Mouse (Mus musculus) CH12.LX (cell line): Measurements from ENCODE around the gene Tmem139. TPM values are rescaled to one million over a fixed set of nuclear protein-coding genes. Genes with fewer than 3 reads are reported as not detected.

ENCODE experiments used
- DNase-seq: peaks from one replicate; pipeline ENCODE4 v3.0.0-alpha.2; 2013; ENCODE audit errors: extremely low read depth
- H3K27ac ChIP-seq: 2 replicates; pipeline ENCODE4 v1.5.1; 2012; ENCODE audit warnings: low read depth, mild to moderate bottlenecking, control low read depth, moderate library complexity; ENCODE audit not compliant: insufficient read depth
- H3K27me3 ChIP-seq: replicated peaks from 2 replicates; pipeline ENCODE3; 2012; ENCODE audit warnings: inconsistent platforms
- H3K36me3 ChIP-seq, 2 experiments: replicated peaks in 1 of 2; 2 replicates each; pipeline versions ENCODE3 to v1.6.1; 2012; ENCODE audit warnings: inconsistent platforms in 1 of 2, low read length in 1 of 2, mild to moderate bottlenecking in 1 of 2, mixed read lengths in 1 of 2, moderate library complexity in 1 of 2; ENCODE audit not compliant: control insufficient read depth in 1 of 2, insufficient read depth in 1 of 2
- H3K4me1 ChIP-seq, 2 experiments: 2 replicates each; pipeline ENCODE4 v1.6.1; 2012; ENCODE audit warnings: inconsistent platforms in 1 of 2, moderate library complexity in 1 of 2; ENCODE audit not compliant: insufficient read depth in 2 of 2, control insufficient read depth in 1 of 2
- H3K4me2 ChIP-seq: 2 replicates; pipeline ENCODE4 v1.6.1; 2012; ENCODE audit warnings: low read depth, mild to moderate bottlenecking, control low read depth; ENCODE audit not compliant: poor library complexity, insufficient read depth, severe bottlenecking
- H3K4me3 ChIP-seq, 3 experiments: fragments of 150-350 bp in 1 of 3; sonication (generic) in 1 of 3; replicated peaks in 1 of 3; 2 replicates each; pipeline versions ENCODE3 to v1.5.1; 2011 to 2012; ENCODE audit warnings: low read depth in 2 of 3, low read length in 2 of 3, mild to moderate bottlenecking in 2 of 3, moderate library complexity in 2 of 3, control low read depth in 1 of 3, improper control_type of control experiment in 1 of 3, inconsistent platforms in 1 of 3, mixed read lengths in 1 of 3; ENCODE audit not compliant: poor library complexity in 1 of 3
- H3K79me2 ChIP-seq: replicated peaks from 2 replicates; pipeline ENCODE4 v1.6.1; 2012; ENCODE audit warnings: mild to moderate bottlenecking, moderate library complexity; ENCODE audit not compliant: control insufficient read depth, poor library complexity, insufficient read depth, severe bottlenecking; ENCODE audit errors: extremely low read depth
- H3K9ac ChIP-seq: 2 replicates; pipeline ENCODE4 v1.6.1; 2012; ENCODE audit warnings: low read depth, mild to moderate bottlenecking, control low read depth, moderate library complexity; ENCODE audit not compliant: insufficient read depth
- H3K9me3 ChIP-seq: replicated peaks from 2 replicates; pipeline ENCODE3; 2012; ENCODE audit warnings: low read length, inconsistent platforms, mixed read lengths
- BHLHE40 ChIP-seq: IDR thresholded peaks from 2 replicates; pipeline ENCODE4 v1.6.1; 2011; ENCODE audit warnings: mild to moderate bottlenecking, low read depth, low read length, improper control_type of control experiment
- CHD2 ChIP-seq: IDR thresholded peaks from 2 replicates; pipeline ENCODE4 v1.6.1; 2011; ENCODE audit warnings: low read length, improper control_type of control experiment
- CTCF ChIP-seq, 2 experiments: IDR thresholded peaks in 1 of 2; conservative IDR thresholded peaks in 1 of 2; 2 replicates each; pipeline ENCODE4 v1.5.1; 2011 to 2012; ENCODE audit warnings: low read depth in 2 of 2, low read length in 2 of 2, improper control_type of control experiment in 1 of 2, inconsistent platforms in 1 of 2, mild to moderate bottlenecking in 1 of 2, moderate library complexity in 1 of 2
- E2F4 ChIP-seq: IDR thresholded peaks from 2 replicates; pipeline ENCODE4 v1.6.1; 2011; ENCODE audit warnings: low read depth, low read length, improper control_type of control experiment; ENCODE audit not compliant: insufficient replicate concordance
- ELF1 ChIP-seq: IDR thresholded peaks from 2 replicates; pipeline ENCODE4 v1.6.1; 2014; ENCODE audit warnings: low read depth, mild to moderate bottlenecking, inconsistent platforms, low read length, improper control_type of control experiment
- EP300 ChIP-seq: IDR thresholded peaks from 2 replicates; pipeline ENCODE4 v1.6.1; 2011; ENCODE audit warnings: low read length, improper control_type of control experiment
- ETS1 ChIP-seq: conservative IDR thresholded peaks from 2 replicates; pipeline ENCODE4 v1.6.1; 2012; ENCODE audit warnings: low read depth, mild to moderate bottlenecking, inconsistent platforms, low read length, improper control_type of control experiment, moderate library complexity
- GABPA ChIP-seq: IDR thresholded peaks from 2 replicates; pipeline ENCODE4 v1.6.1; 2012; ENCODE audit warnings: low read depth, low read length, improper control_type of control experiment, inconsistent platforms; ENCODE audit not compliant: insufficient replicate concordance
- HCFC1 ChIP-seq: IDR thresholded peaks from 2 replicates; pipeline ENCODE4 v1.6.1; 2012; ENCODE audit warnings: low read depth, mild to moderate bottlenecking, inconsistent platforms, low read length, improper control_type of control experiment
- IRF4 ChIP-seq: IDR thresholded peaks from 2 replicates; pipeline ENCODE4 v1.6.1; 2014; ENCODE audit warnings: low read depth, mild to moderate bottlenecking, inconsistent platforms, low read length, improper control_type of control experiment
- JUN ChIP-seq: IDR thresholded peaks from 2 replicates; pipeline ENCODE4 v1.6.1; 2011; ENCODE audit warnings: low read depth, mild to moderate bottlenecking, low read length, improper control_type of control experiment, moderate library complexity; ENCODE audit not compliant: insufficient read depth
- JUND ChIP-seq: conservative IDR thresholded peaks from 2 replicates; pipeline ENCODE4 v1.6.1; 2011; ENCODE audit warnings: low read depth, low read length, improper control_type of control experiment
- KAT2A ChIP-seq: IDR thresholded peaks from 2 replicates; pipeline ENCODE4 v1.6.1; 2012; ENCODE audit warnings: low read length, improper control_type of control experiment, inconsistent platforms; ENCODE audit not compliant: insufficient replicate concordance
- MAFK ChIP-seq: IDR thresholded peaks from 2 replicates; pipeline ENCODE4 v1.6.1; 2011; ENCODE audit warnings: low read length, improper control_type of control experiment; ENCODE audit not compliant: insufficient replicate concordance
- MAX ChIP-seq: IDR thresholded peaks from 2 replicates; pipeline ENCODE4 v1.6.1; 2011; ENCODE audit warnings: low read length, improper control_type of control experiment
- MAZ ChIP-seq: IDR thresholded peaks from 2 replicates; pipeline ENCODE4 v1.6.1; 2012; ENCODE audit warnings: low read depth, mild to moderate bottlenecking, inconsistent platforms, low read length, improper control_type of control experiment, moderate library complexity
- MEF2A ChIP-seq: IDR thresholded peaks from 2 replicates; pipeline ENCODE4 v1.6.1; 2014; ENCODE audit warnings: low read depth, mild to moderate bottlenecking, inconsistent platforms, low read length, improper control_type of control experiment, borderline replicate concordance
- MXI1 ChIP-seq: IDR thresholded peaks from 2 replicates; pipeline ENCODE4 v1.6.1; 2011; ENCODE audit warnings: mild to moderate bottlenecking, low read depth, low read length, improper control_type of control experiment
- MYC ChIP-seq: IDR thresholded peaks from 2 replicates; pipeline ENCODE4 v1.6.1; 2011; ENCODE audit warnings: low read depth, mild to moderate bottlenecking, improper control_type of control experiment, low read length
- NELFE ChIP-seq: IDR thresholded peaks from 2 replicates; pipeline ENCODE4 v1.6.1; 2011; ENCODE audit warnings: low read depth, low read length, improper control_type of control experiment
- NRF1 ChIP-seq: IDR thresholded peaks from 2 replicates; pipeline ENCODE4 v1.6.1; 2014; ENCODE audit warnings: low read depth, mild to moderate bottlenecking, inconsistent platforms, low read length, improper control_type of control experiment, moderate library complexity
- PAX5 ChIP-seq: IDR thresholded peaks from 2 replicates; pipeline ENCODE4 v1.6.1; 2012; ENCODE audit warnings: low read length, inconsistent platforms, mixed read lengths
- POLR2A ChIP-seq: IDR thresholded peaks from 2 replicates; pipeline ENCODE4 v1.6.1; 2011; ENCODE audit warnings: low read depth, mild to moderate bottlenecking, improper control_type of control experiment, low read length
- POLR2AphosphoS2 ChIP-seq: IDR thresholded peaks from 2 replicates; pipeline ENCODE4 v1.6.1; 2011; ENCODE audit warnings: low read depth, low read length, improper control_type of control experiment
- RAD21 ChIP-seq: IDR thresholded peaks from 2 replicates; pipeline ENCODE4 v1.6.1; 2011; ENCODE audit warnings: low read depth, mild to moderate bottlenecking, low read length, improper control_type of control experiment, moderate library complexity
- RCOR1 ChIP-seq: conservative IDR thresholded peaks from 2 replicates; pipeline ENCODE4 v1.6.1; 2012; ENCODE audit warnings: low read depth, mild to moderate bottlenecking, inconsistent platforms, low read length, improper control_type of control experiment
- SIN3A ChIP-seq: IDR thresholded peaks from 2 replicates; pipeline ENCODE4 v1.6.1; 2012; ENCODE audit warnings: low read length, improper control_type of control experiment, inconsistent platforms
- SMC3 ChIP-seq: IDR thresholded peaks from 2 replicates; pipeline ENCODE4 v1.6.1; 2011; ENCODE audit warnings: low read depth, low read length, improper control_type of control experiment
- UBTF ChIP-seq: IDR thresholded peaks from 2 replicates; pipeline ENCODE4 v1.6.1; 2012; ENCODE audit warnings: low read depth, mild to moderate bottlenecking, inconsistent platforms, low read length, improper control_type of control experiment, moderate library complexity
- USF2 ChIP-seq: conservative IDR thresholded peaks from 2 replicates; pipeline ENCODE4 v1.6.1; 2011; ENCODE audit warnings: low read depth, low read length, improper control_type of control experiment
- ZC3H11A ChIP-seq: IDR thresholded peaks from 2 replicates; pipeline ENCODE4 v1.6.1; 2012; ENCODE audit warnings: low read depth, mild to moderate bottlenecking, inconsistent platforms, low read length, improper control_type of control experiment
- ZNF384 ChIP-seq: IDR thresholded peaks from 2 replicates; pipeline ENCODE4 v1.6.1; 2012; ENCODE audit warnings: low read depth, low read length, improper control_type of control experiment, inconsistent platforms
- dilution Hi-C: fragments of 300-500 bp; cut with MboI; formaldehyde crosslinking; loops from 2 replicates; pipeline ENCODE4 v1.14.3; 2020; ENCODE audit warnings: low sequenced_read_pairs; ENCODE audit not compliant: extremely low pct_unique_long_range_greater_than_20kb, extremely low pct_ligation_motif_present
- in situ Hi-C: fragments of 300-500 bp; cut with MboI; formaldehyde crosslinking; loops from 3 replicates; pipeline ENCODE4 v1.14.3; 2019; ENCODE audit warnings: low sequenced_read_pairs, low pct_ligation_motif_present, low pct_unique_long_range_greater_than_20kb, mixed read lengths
- polyA plus RNA-seq: library from polyadenylated mRNA; unstranded; fragments of >175 nt; gene quantifications from 2 replicates; pipeline ENCODE4 v1.2.1, GENCODE M21; 2012; ENCODE audit warnings: low read depth; ENCODE audit not compliant: insufficient read length
- total RNA-seq, 2 experiments: library from RNA; depleted of rRNA; stranded (reverse); fragments of 300-350 nt in 1 of 2; fragments of >200 nt in 1 of 2; gene quantifications; 2 replicates each; pipeline ENCODE4 v1.2.3; 2012 to 2014

Gene Tmem139
- total and polyA plus RNA-seq, 3 experiments = 0.20 TPM; not detected in 2

- no peak overlapping the region for H3K4me3 ChIP-seq
- no peaks in the 10 kb centered on the region for H3K9me3 ChIP-seq
- TF ChIP-seq NELFE (no peak), E2F4 (no peak), SIN3A (no peak), GABPA (no peak), JUND (no peak), BHLHE40 (no peak), JUN (no peak), POLR2A (no peak), NRF1 (no peak), ELF1 (no peak), IRF4 (no peak), RCOR1 (no peak), USF2 (no peak), EP300 (no peak), ETS1 (no peak), ZNF384 (no peak), UBTF (no peak), MAFK (no peak), ZC3H11A (no peak), POLR2AphosphoS2 (no peak)
- dilution Hi-C loops = no loop called here
- no peaks in the 10 kb centered on the region for H3K36me3 ChIP-seq
- H3K9ac ChIP-seq = no peak overlapping the region
- H3K4me2 ChIP-seq = no peak overlapping the region
- peaks cover 5% of the 10 kb centered on the region; the same call in 1 of the 2 replicates for H3K79me2 ChIP-seq
- H3K27ac ChIP-seq = no peak overlapping the region
- no peaks in the 10 kb centered on the region for H3K27me3 ChIP-seq
- peaks cover 0 to 9% of the 10 kb centered on the region in 2 experiments; a peak in 1 of 4 replicates for H3K4me1 ChIP-seq
- no peak for DNase-seq
- in situ Hi-C loops = no loop called here
Measured at GRCm38 (mm10) chr6:42260430-42260829, 1.3 kb upstream of the Tmem139 start.

GRCm38 (mm10) chr6:42264626-42265312, 3.0 kb downstream of the Tmem139 start, which contains the start of gene Casp2:
Casp2 (plus strand) TSS chr6:42264985.
- Histone ChIP-seq H3K36me3 (peaks cover 24 to 27% of the 10 kb centered on the region in 2 experiments), H3K9me3 (no peaks in the 10 kb centered on the region), H3K4me2 (peak within 1 kb of the TSS; percentile 91), H3K9ac (peak within 1 kb of the TSS; percentile 98), H3K79me2 (peaks cover 19% of the 10 kb centered on the region), H3K27ac (peak within 1 kb of the TSS; percentile 32), H3K4me1 (peaks cover 0 to 25% of the 10 kb centered on the region in 2 experiments; a peak in 2 of 4 replicates), H3K27me3 (no peaks in the 10 kb centered on the region), H3K4me3 (peak within 1 kb of the TSS; percentile 75 to 99 (median 91))
- TF ChIP-seq MYC (0 out of 2 replicates have a peak, but pooled peaks have one; percentile 16), CHD2 (peak; percentile 55), E2F4 (peak; percentile 97; the same call in 1 of the 2 replicates), EP300 (no peak), KAT2A (peak; percentile 68; the same call in 1 of the 2 replicates), CTCF (conservative IDR thresholded peaks at IDR 0.05 in 1 of 2, IDR thresholded peaks at IDR 0.05 in 1 of 2; ENCODE audit: low read depth in 2 of 2, low read length in 2 of 2) (peak; percentile 36 to 63; a peak in 3 of 4 replicates), USF2 (no peak), NELFE (peak; percentile 24; the same call in 1 of the 2 replicates), PAX5 (no peak), RAD21 (peak; percentile 41), MAX (peak; percentile 23), ELF1 (peak; percentile 81), SMC3 (peak; percentile 26), JUN (no peak), NRF1 (peak; percentile 95), POLR2A (peak; percentile 59), MAZ (peak; percentile 87), MXI1 (peak; percentile 65), MEF2A (0 out of 2 replicates have a peak, but pooled peaks have one; percentile 34), HCFC1 (peak; percentile 76)
- dilution Hi-C loops (no loop called here), in situ Hi-C loops (no loop called here)
- DNase-seq = peak; percentile 97
